Mouse (Mus musculus) C2C12 (cell line): Measurements from ENCODE around the gene Slc17a7.

Source experiments
- CTCF ChIP-seq: IDR thresholded peaks from one replicate; pipeline ENCODE4 v1.5.1; 2011; ENCODE audit not compliant: control insufficient read depth, insufficient read depth, insufficient read length
- MYOD1 ChIP-seq: IDR thresholded peaks from one replicate; pipeline ENCODE4 v1.6.1; 2011; ENCODE audit warnings: low read depth; ENCODE audit not compliant: control insufficient read depth, insufficient read length
- USF1 ChIP-seq: IDR thresholded peaks from one replicate; pipeline ENCODE4 v1.6.1; 2011; ENCODE audit warnings: low read depth, mild to moderate bottlenecking, control low read depth, moderate library complexity

- TF ChIP-seq MYOD1 (no peak), CTCF (no peak), USF1 (no peak)
These were observed 50.0 kb downstream of the Slc17a7 start for GRCm38 (mm10) chr7:45213708-45214107.
